Mouse (Mus musculus): ENCODE measurements around the gene Sgca.
A peak's percentile ranks its signal among the peaks of the same experiment; 100 is the strongest.

GRCm38 (mm10) chr11:94991641-94992479 lies 15.7 kb upstream of the Sgca start:
- TF ChIP-seq POLR2A (IDR thresholded peaks at IDR 0.05; ENCODE audit: insufficient read length, low read depth) (no peak), MYOD1 (IDR thresholded peaks at IDR 0.05; ENCODE audit: control insufficient read depth in 1 of 3, insufficient read length in 2 of 3, low read depth in 2 of 3) (peak in 1 of 3 experiments; percentile 6)

All from myocyte (in vitro differentiated cells).